In genomic region chr11:46065201-46066011, GRCm38 (mm10) we compare ENCODE assay signal across 7 mouse cellular contexts. TPM values are rescaled to one million over a fixed set of nuclear protein-coding genes. Genes with fewer than 3 reads are reported as not detected.
DNase-seq lines count a peak whose midpoint lies in the region; ATAC-seq lines count a peak whose summit lies in the region.

No protein-coding gene starts in this region.

- intact Hi-C loops in heart, postnatal 25 days (cut with DNase I), result loop anchor here (2.0 kb wide), 1 partner anchor 57 kb away; no protein-coding TSS in a partner anchor

- ATAC-seq in erythroid progenitor cell, adult 5-6 weeks (replicated peaks; ENCODE audit: low FRiP score, poor library complexity, severe bottlenecking), result 0 out of 2 replicates have a peak, but pooled peaks have one; percentile 20
- ATAC-seq in megakaryocyte progenitor cell, adult 5-6 weeks (replicated peaks; ENCODE audit: poor library complexity), result peak; percentile 68

- DNase-seq in MEL-GATA-1-ER (ENCODE audit: extremely low read depth, low read depth), result peak; percentile 64
- DNase-seq in adrenal gland, postnatal 25 days, result peak; percentile 71
- DNase-seq in heart, postnatal 25 days (ENCODE audit: low spot score), result peak; percentile 68
- peak; percentile 79 to 86 for DNase-seq in kidney, postnatal 4 days
- DNase-seq in thymus, postnatal 4 days, result no peak

RNA-seq across cellular contexts. Expression of gene Adam19, which starts 9.6 kb away (rescaled TPM):
- 6.1 and 7.0 TPM in 2 replicates for total RNA-seq in adrenal gland, postnatal 25 days (2021)
- 1.7 and 4.7 TPM in 2 replicates for total RNA-seq in erythroid progenitor cell, adult 5-6 weeks (2015; ENCODE audit: low replicate concordance)
- total RNA-seq in erythroid progenitor cell, adult 5-6 weeks (2017; ENCODE audit: low replicate concordance), result 2.4 and 4.1 TPM in 2 replicates
- 10 to 100 TPM; 36.2 to 78.2 TPM for total RNA-seq in heart, postnatal 25 days (2021)
- 0.49 and 0.76 TPM in 2 replicates for total RNA-seq in megakaryocyte progenitor cell, adult 5-6 weeks (2015)
- total RNA-seq in megakaryocyte progenitor cell, adult 5-6 weeks (2017), result 0.46 and 0.64 TPM in 2 replicates

RNA-seq across cellular contexts. Expression of gene Gm12166, which starts 13.3 kb away (rescaled TPM):
- 1.3 and 4.8 TPM in 2 replicates for total RNA-seq in adrenal gland, postnatal 25 days (2021)
- total RNA-seq in erythroid progenitor cell, adult 5-6 weeks (2015; ENCODE audit: low replicate concordance), result 1.7 and 8.3 TPM in 2 replicates
- not detected in 2 replicates for total RNA-seq in erythroid progenitor cell, adult 5-6 weeks (2017; ENCODE audit: low replicate concordance)
- total RNA-seq in heart, postnatal 25 days (2021), result 1 to 10 TPM; 1.6 to 1.9 TPM
- total RNA-seq in megakaryocyte progenitor cell, adult 5-6 weeks (2015), result 18.5 and 19.4 TPM in 2 replicates
- 13.0 and 26.7 TPM in 2 replicates for total RNA-seq in megakaryocyte progenitor cell, adult 5-6 weeks (2017)
